Mouse (Mus musculus): Measurements from ENCODE around the gene Tmem251. TPM values are rescaled to one million over a fixed set of nuclear protein-coding genes. Genes with fewer than 3 reads are reported as not detected.

Gene Tmem251
- polyA plus RNA-seq, 2 experiments = 3.4 to 11.2 TPM

GRCm38 (mm10) chr12:102730798-102731619 is 12.6 kb upstream of the Tmem251 start:
- WGBS = 14% methylated on average over 16 of the region's 16 CpGs

GRCm38 (mm10) chr12:102733381-102733780 is 10.2 kb upstream of the Tmem251 start:
- ATAC-seq (ENCODE audit: low FRiP score, low read depth) (no peak), DNase-seq (ENCODE audit: low spot score) (peak; percentile 69)
- H3K9ac ChIP-seq (ENCODE audit: low read depth, low read length, severe bottlenecking) = no peak overlapping the region
- H3K36me3 ChIP-seq (ENCODE audit: control insufficient read depth, insufficient read depth, low read length) = no peaks in the 10 kb centered on the region
- H3K27ac ChIP-seq (replicated peaks; ENCODE audit: low read depth, low read length) = no peak overlapping the region
- TF ChIP-seq POLR2A (IDR thresholded peaks at IDR 0.05; ENCODE audit: borderline replicate concordance, extremely low read depth, insufficient read depth, insufficient read length) = no peak
- no peak overlapping the region for H3K4me3 ChIP-seq (replicated peaks; ENCODE audit: low read length)
- H3K27me3 ChIP-seq (ENCODE audit: control insufficient read depth, insufficient read depth, low read length) = no peaks in the 10 kb centered on the region
- H3K9me3 ChIP-seq (ENCODE audit: control insufficient read depth, low read length) = no peaks in the 10 kb centered on the region
- peaks cover 16% of the 10 kb centered on the region for H3K4me1 ChIP-seq (ENCODE audit: control insufficient read depth, insufficient read depth, low read length)
- WGBS = 15% methylated on average over 4 of the region's 5 CpGs
- no peak overlapping the region for H3K4me2 ChIP-seq (replicated peaks; ENCODE audit: low read depth, low read length, severe bottlenecking)

More at GRCm38 (mm10) chr12:102730798-102731619, 12.6 kb upstream of the Tmem251 start:
- no peak overlapping the region for H3K9ac ChIP-seq (ENCODE audit: low read depth, low read length, severe bottlenecking)
- H3K4me2 ChIP-seq (replicated peaks; ENCODE audit: low read depth, low read length, severe bottlenecking) = peak overlapping the region; percentile 51
- ATAC-seq (ENCODE audit: low FRiP score, low read depth) (peak; percentile 64), DNase-seq (ENCODE audit: low spot score) (peak; percentile 25)
- H3K4me3 ChIP-seq (replicated peaks; ENCODE audit: low read length) = peak overlapping the region; percentile 16; the same call in 1 of the 2 replicates
- H3K36me3 ChIP-seq (ENCODE audit: control insufficient read depth, insufficient read depth, low read length) = no peaks in the 10 kb centered on the region
- TF ChIP-seq POLR2A (IDR thresholded peaks at IDR 0.05; ENCODE audit: borderline replicate concordance, extremely low read depth, insufficient read depth, insufficient read length) = 0 out of 2 replicates have a peak, but pooled peaks have one; percentile 2
- peak overlapping the region; percentile 86 for H3K27ac ChIP-seq (replicated peaks; ENCODE audit: low read depth, low read length)
- peaks cover 16% of the 10 kb centered on the region for H3K4me1 ChIP-seq (ENCODE audit: control insufficient read depth, insufficient read depth, low read length)
- H3K9me3 ChIP-seq (ENCODE audit: control insufficient read depth, low read length) = no peaks in the 10 kb centered on the region
- H3K27me3 ChIP-seq (ENCODE audit: control insufficient read depth, insufficient read depth, low read length) = no peaks in the 10 kb centered on the region

DNA sequence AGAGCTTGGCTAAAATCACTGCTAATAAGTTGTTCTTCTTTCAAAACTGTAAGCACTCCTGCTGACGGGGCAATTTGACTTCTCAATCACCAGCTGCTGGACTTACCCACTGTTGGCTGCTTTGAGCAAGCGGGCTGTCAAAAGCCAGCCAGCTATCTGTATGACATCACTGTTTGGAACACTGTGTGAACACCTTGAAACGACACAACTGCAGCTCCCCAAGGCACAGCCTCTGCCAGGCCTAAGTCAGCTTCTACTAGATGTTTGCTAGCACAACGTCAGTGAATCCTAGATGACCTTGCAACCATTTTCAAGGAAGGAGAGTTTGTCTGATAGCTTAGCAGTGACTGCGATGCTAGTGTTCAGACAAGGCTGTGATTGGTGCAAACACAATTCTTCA is 4.5 kb upstream of the Tmem251 start:
- Histone ChIP-seq H3K4me3 (replicated peaks; ENCODE audit: low read length) (no peak overlapping the region), H3K27me3 (ENCODE audit: control insufficient read depth, insufficient read depth, low read length) (no peaks in the 10 kb centered on the region), H3K9me3 (ENCODE audit: control insufficient read depth, low read length) (no peaks in the 10 kb centered on the region), H3K27ac (replicated peaks; ENCODE audit: low read depth, low read length) (no peak overlapping the region), H3K9ac (ENCODE audit: low read depth, low read length, severe bottlenecking) (no peak overlapping the region), H3K4me2 (replicated peaks; ENCODE audit: low read depth, low read length, severe bottlenecking) (no peak overlapping the region), H3K4me1 (ENCODE audit: control insufficient read depth, insufficient read depth, low read length) (peaks cover 6% of the 10 kb centered on the region; the same call in 1 of the 2 replicates), H3K36me3 (ENCODE audit: control insufficient read depth, insufficient read depth, low read length) (0 out of 2 replicates have a peak, but pooled peaks cover 4% of the 10 kb centered on the region)
- TF ChIP-seq POLR2A (IDR thresholded peaks at IDR 0.05; ENCODE audit: borderline replicate concordance, extremely low read depth, insufficient read depth, insufficient read length) = no peak
- WGBS = 76% methylated on average over 5 of the region's 5 CpGs
- ATAC-seq (ENCODE audit: low FRiP score, low read depth) = no peak
- no peak for DNase-seq (ENCODE audit: low spot score)

DNA sequence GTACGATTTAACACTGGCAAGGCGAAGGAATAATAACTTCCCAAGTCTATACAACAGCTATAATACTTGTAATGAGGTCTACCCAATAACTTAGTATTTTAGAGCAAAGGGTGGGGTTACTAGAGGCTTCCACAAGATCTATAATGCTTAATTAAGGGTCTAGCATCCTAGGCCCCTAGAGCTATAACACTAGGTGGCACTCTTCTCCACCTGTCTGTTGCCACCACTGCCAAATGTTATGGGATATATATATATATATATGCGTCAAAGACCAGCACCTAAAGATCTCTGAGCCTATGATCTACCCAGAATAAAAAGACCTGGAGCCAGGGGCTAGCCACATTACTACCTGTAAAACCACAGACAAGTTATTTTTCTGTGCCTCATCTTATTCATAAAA is 3.3 kb upstream of the Tmem251 start:
- DNase-seq (ENCODE audit: low spot score) (peak; percentile 28), ATAC-seq (ENCODE audit: low FRiP score, low read depth) (no peak)
- Histone ChIP-seq H3K4me1 (ENCODE audit: control insufficient read depth, insufficient read depth, low read length) (peaks cover 15% of the 10 kb centered on the region; the same call in 1 of the 2 replicates), H3K4me2 (replicated peaks; ENCODE audit: low read depth, low read length, severe bottlenecking) (no peak overlapping the region), H3K9me3 (ENCODE audit: control insufficient read depth, low read length) (no peaks in the 10 kb centered on the region), H3K27ac (replicated peaks; ENCODE audit: low read depth, low read length) (no peak overlapping the region), H3K9ac (ENCODE audit: low read depth, low read length, severe bottlenecking) (no peak overlapping the region), H3K36me3 (ENCODE audit: control insufficient read depth, insufficient read depth, low read length) (0 out of 2 replicates have a peak, but pooled peaks cover 4% of the 10 kb centered on the region), H3K4me3 (replicated peaks; ENCODE audit: low read length) (no peak overlapping the region), H3K27me3 (ENCODE audit: control insufficient read depth, insufficient read depth, low read length) (no peaks in the 10 kb centered on the region)
- 42% methylated on average over 3 of the region's 3 CpGs for WGBS
- TF ChIP-seq POLR2A (IDR thresholded peaks at IDR 0.05; ENCODE audit: borderline replicate concordance, extremely low read depth, insufficient read depth, insufficient read length) = no peak

GRCm38 (mm10) chr12:102742056-102742455 is 1.5 kb upstream of the Tmem251 start:
- Histone ChIP-seq H3K4me3 (replicated peaks; ENCODE audit: low read length) (no peak overlapping the region), H3K9me3 (ENCODE audit: control insufficient read depth, low read length) (no peaks in the 10 kb centered on the region), H3K4me1 (ENCODE audit: control insufficient read depth, insufficient read depth, low read length) (peaks cover 15% of the 10 kb centered on the region; the same call in 1 of the 2 replicates), H3K36me3 (ENCODE audit: control insufficient read depth, insufficient read depth, low read length) (peaks cover 8% of the 10 kb centered on the region; the same call in 1 of the 2 replicates), H3K4me2 (replicated peaks; ENCODE audit: low read depth, low read length, severe bottlenecking) (no peak overlapping the region), H3K27ac (replicated peaks; ENCODE audit: low read depth, low read length) (no peak overlapping the region), H3K9ac (ENCODE audit: low read depth, low read length, severe bottlenecking) (no peak overlapping the region), H3K27me3 (ENCODE audit: control insufficient read depth, insufficient read depth, low read length) (no peaks in the 10 kb centered on the region)
- TF ChIP-seq POLR2A (IDR thresholded peaks at IDR 0.05; ENCODE audit: borderline replicate concordance, extremely low read depth, insufficient read depth, insufficient read length) = no peak
- DNase-seq (ENCODE audit: low spot score) (no peak), ATAC-seq (ENCODE audit: low FRiP score, low read depth) (no peak)
- 86% methylated on average over 7 of the region's 7 CpGs for whole genome bisulfite sequencing
